Mouse (Mus musculus) heart, adult 9 months (tissue): Measurements from ENCODE around the gene Acap2.

Source experiments
- DNase-seq, 2 experiments: peaks; one replicate each; pipeline ENCODE4 v3.0.0; 2022; ENCODE audit warnings: low spot score in 2 of 2

Gene Acap2

DNA sequence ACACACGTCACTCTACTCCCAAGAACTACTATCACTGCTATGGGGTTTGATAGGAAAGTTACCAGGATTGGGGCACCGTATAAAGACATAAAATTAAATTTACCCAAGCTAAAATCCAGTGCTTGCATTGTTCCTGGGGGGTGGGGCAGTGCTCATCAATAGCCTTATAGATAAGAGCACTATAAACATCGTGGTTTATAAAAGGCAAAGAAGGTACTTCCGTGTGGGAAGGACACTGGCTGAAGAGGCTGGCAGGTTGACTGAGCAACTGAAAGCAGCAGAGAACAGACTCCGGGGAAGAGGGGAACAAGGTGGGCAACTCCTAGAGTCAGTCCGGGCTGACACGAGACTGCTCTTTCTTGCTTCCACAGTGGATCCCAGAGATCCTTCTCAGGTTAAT is 33.1 kb downstream of the Acap2 start:
- no peak for DNase-seq

GRCm38 (mm10) chr16:31167017-31167887 is 33.8 kb downstream of the Acap2 start:
- no peak for DNase-seq

DNA sequence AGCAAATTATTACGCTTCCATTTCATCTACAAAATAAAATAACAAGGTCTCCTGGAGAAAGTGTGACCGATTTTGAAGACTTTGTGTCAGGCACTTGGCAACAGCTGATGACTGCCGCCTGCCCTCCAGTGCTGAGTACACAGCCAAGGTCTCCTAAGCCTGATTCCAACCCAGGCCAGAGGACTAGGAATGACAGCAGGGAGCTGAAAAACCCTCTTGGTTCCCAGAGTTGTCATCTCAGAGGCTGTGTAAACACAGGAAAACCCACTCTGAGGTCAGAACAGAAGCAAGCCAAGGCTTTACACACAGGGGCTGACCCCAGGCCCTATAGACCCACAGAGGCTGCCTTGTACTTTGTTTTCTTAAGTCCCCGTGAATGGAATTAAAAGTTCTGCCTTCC is 35.1 kb downstream of the Acap2 start:
- no peak for DNase-seq

DNA sequence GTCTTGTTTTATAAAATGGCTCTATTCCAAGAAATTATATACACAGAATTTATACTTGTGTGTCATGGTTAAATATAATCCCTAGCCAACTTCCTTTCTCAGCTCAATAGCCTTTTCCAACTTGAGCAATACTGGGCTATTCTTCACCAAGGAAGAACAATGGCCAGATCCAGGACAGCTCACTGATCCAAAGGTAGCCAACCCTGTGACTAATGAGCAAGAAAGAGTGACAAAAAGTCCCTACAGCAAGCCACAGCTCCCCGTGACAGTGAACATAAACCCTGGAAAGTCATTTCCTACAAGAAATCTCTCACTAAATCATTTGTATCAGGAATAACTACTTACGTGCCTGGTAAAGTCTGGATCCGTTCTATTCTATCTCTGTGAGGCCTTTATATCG is 35.6 kb downstream of the Acap2 start:
- DNase-seq, result no peak

GRCm38 (mm10) chr16:31164125-31164524 is 36.9 kb downstream of the Acap2 start:
- no peak for DNase-seq

DNA sequence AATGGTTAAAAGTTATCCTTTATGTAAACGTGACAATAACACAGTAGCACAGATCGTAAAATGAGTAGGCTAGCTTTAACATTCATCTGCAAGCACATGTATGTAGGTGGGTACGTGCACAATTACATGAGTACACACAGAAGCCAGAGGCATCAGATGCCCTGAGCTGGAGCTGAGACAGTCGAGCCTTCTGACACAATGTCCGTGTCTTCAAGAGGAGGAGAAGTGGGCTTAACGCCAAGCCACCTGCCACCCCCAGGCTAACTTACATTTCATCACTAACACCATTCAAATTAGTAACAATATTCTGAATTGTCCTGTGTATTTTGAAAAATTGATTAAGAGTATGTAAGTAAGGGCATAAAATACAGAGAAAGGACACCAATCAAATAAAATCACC is 40.6 kb downstream of the Acap2 start:
- DNase-seq, result no peak

DNA sequence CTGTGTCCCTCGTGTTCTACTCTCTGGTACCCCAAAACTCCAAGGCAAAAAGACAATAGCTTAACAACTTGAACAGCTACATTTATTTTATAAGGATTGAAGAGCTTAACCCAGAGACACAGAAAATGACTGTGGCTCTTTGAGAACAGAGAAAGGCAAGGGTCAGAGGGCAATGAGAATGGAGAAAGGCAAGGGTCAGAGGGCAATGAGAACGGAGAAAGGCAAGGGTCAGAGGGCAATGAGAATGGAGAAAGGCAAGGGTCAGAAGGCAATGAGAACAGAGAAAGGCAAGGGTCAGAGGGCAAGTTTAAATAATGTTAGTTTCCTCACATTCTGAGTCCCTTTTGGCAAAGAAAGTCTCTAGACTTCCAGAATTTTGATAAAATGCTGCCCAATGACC is 41.6 kb downstream of the Acap2 start:
- no peak for DNase-seq

DNA sequence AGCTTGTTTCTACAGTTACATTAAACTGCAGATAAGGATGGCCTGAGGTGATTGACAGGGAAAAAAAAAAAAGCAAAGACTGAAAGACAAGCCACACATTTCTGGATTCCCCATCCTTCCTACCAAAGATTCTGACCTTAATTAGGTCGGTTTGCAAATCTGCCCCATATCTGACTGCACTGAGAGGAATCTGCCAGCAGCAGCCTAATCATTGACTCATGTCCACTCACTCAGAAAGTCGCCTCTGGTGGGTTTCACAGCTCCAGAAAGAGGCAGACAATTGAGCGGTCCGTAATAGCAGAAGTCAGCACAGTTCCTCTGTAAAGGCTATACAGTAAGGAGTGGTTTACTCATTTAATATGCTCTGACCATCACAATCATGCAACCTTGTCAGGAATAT is 51.2 kb downstream of the Acap2 start:
- no peak for DNase-seq

DNA sequence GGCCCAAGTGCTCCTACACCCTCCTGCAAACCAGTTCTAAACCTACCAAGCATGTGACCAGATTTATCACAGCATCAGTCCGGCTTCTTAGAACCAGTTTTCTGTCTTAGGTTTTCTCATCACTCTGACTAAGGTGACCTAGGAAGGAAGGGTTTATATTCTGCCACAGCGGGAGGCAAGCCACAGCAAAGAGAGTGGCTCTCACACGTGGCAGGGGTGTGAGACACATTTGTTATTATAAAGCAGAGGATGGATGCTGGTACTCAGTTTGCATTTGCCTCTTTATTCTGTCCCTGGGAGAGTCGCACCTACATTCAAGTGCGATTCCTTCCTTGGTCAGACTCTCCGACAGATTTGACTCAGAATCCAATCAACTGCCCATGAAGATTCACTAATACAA is 52.2 kb downstream of the Acap2 start:
- DNase-seq, result no peak

GRCm38 (mm10) chr16:31147766-31148165 is 53.3 kb downstream of the Acap2 start:
- no peak for DNase-seq

GRCm38 (mm10) chr16:31141916-31142315 is 59.1 kb downstream of the Acap2 start:
- no peak for DNase-seq

DNA sequence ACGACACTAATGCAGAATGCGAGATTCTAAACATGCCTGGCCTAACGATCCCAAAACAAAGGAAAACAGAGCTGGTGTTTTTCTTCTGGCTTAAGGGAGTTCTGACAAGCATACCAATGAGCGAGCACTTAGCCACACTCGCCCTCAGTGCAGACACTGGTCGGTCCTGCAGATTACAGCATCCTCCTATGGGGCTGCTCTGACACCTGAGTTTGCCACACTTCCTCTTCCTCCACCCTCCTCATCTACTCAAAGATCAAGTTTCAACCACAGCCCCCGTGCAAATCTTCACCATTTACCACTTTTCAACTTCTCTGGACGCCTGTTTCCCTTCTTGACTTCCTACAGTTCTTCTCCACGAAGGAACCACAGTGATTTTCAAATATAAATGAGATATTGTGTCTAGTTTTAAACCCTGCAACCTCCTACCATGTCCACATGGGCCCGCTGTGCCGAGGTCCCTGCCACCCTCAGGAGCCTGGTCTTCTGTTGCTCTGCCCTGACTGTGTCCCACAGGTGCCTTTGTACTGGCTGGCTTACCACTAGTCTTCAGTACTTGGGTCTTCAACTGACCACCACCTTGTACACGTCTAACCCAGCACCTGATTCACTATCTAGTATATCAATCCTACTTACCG is 64.3 kb downstream of the Acap2 start:
- no peak for DNase-seq

DNA sequence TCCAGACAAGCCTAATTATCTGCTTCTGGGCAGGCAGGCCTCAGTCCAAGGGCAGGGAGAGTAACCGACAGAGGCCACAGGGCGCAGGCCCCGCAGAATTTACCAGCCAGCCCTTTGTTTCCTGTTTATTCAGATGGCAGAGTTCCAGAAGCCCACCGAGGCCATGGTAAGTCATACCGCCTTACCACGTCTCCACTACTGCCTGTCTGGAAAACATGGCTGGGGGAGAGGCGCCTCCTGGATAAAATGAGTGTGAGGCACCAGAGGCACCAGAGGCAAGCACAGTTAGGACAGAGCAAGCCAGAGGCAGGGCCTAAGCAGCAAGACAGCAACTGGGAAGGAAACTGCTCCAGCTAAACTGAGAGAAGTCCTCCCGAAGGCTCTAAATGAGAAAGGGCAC is 65.5 kb downstream of the Acap2 start:
- no peak for DNase-seq

DNA sequence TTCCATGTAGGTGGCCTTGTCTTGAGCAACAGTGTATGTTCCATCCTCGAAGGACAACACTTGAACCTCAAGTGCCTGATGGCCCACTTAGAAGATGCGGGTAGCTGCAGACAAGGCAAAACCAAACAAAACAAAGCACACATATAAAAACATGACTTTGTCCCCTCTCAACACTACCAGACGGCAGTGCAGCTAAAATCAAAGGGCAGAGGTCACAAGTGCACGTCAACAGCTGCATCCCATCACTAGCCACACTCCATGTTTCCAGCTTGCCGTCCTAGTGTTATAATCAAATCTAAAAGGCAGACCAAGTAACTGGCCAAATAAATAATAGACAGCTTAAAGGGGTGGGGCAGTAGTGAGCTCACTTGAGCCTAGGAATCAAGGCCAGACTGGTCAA is 69.5 kb downstream of the Acap2 start:
- DNase-seq, result peak; percentile 10 to 26

- no peak for DNase-seq
Observed at GRCm38 (mm10) chr16:31128116-31128515, 72.9 kb downstream of the Acap2 start.

- DNase-seq, result no peak
Observed at GRCm38 (mm10) chr16:31124991-31125390, 76.1 kb downstream of the Acap2 start.

DNA sequence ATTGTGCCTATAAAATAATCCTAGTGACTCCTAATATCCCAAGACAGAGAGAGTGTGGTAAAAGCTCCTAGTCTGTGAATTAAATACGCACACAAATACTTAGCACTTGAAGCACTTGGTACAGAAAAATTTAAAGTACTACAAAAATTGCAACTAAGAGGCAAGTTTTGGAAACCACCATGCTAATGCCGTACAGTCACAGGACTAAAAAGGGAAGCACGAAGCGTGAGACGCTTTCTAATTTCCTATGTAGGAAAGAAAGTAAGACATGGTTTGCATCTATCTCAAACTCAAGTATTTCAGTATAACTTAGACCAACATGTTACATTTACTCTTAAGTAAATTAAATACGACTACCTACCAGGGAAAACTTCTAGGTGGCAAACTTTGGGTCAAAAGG is 79.4 kb downstream of the Acap2 start:
- no peak for DNase-seq

GRCm38 (mm10) chr16:31113596-31113995 is 87.4 kb downstream of the Acap2 start:
- DNase-seq, result no peak

- DNase-seq, result no peak
Observed at GRCm38 (mm10) chr16:31101352-31101751, 99.7 kb downstream of the Acap2 start.

DNA sequence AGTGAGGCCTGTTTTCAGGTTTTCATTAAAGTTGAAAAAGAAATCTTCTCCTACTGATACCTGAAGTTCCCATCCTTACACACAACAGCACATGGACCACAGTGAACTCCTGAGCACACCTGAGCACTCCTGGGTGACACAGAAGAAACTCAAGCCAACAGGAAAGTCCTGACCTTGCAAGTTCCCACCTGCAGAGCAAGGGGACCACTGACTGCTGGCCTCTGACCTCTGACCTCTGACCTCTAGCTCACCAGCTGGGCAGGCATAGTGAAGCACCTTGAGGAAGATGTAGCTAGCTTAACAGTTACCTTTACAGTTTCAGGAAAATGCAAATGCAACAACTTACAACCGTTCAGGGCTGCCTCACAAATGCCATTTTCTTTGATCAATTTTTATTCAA is 101.1 kb downstream of the Acap2 start:
- no peak for DNase-seq

GRCm38 (mm10) chr16:31094036-31094435 is 107.0 kb downstream of the Acap2 start:
- DNase-seq, result no peak

DNA sequence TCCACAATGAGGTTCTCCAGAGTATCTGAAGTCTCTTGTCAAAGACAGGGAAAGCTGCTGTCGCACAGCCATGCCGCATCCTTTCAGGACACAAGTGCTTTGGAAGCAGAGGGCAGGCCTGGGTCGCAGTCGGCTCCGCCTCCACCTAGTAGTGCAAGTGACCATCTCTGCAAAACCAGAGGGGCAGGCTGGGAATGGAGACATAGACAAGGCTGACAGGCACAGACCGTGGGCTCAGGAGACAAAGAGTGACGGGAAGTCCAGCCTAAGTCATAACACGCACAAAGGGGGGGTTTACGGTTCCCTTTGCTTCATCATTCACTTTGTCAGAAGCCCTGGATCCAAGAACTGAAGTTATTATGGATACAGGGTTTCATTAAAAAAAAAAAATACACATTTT is 107.9 kb downstream of the Acap2 start:
- DNase-seq, result no peak

DNA sequence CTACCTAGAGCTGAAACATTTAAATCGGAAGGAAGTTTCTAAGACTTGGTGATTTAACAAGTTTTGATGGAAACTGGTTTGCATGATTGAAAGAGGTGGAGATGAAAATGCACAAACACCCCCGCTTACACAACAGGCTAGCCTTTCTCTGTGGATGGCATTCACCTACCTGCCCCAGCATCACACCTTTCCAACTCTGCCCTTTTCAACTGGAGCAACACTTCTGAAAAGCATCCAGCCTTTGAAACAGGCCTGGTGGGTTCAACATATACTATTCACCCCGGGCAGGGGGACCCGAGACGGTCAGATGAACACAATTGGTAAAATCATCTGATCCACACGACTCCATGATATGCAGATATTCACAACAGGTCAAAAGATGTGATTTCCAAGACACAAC is 119.2 kb downstream of the Acap2 start:
- no peak for DNase-seq
